Mouse (Mus musculus): Measurements from ENCODE around the gene Zbed4.
A peak's percentile ranks its signal among the peaks of the same experiment; 100 is the strongest.
"Not testable (repeated sequence)": the region's sequence is repeated elsewhere in the genome, so short reads cannot be mapped to it uniquely, and the experiment has no call there.

Gene Zbed4

DNA sequence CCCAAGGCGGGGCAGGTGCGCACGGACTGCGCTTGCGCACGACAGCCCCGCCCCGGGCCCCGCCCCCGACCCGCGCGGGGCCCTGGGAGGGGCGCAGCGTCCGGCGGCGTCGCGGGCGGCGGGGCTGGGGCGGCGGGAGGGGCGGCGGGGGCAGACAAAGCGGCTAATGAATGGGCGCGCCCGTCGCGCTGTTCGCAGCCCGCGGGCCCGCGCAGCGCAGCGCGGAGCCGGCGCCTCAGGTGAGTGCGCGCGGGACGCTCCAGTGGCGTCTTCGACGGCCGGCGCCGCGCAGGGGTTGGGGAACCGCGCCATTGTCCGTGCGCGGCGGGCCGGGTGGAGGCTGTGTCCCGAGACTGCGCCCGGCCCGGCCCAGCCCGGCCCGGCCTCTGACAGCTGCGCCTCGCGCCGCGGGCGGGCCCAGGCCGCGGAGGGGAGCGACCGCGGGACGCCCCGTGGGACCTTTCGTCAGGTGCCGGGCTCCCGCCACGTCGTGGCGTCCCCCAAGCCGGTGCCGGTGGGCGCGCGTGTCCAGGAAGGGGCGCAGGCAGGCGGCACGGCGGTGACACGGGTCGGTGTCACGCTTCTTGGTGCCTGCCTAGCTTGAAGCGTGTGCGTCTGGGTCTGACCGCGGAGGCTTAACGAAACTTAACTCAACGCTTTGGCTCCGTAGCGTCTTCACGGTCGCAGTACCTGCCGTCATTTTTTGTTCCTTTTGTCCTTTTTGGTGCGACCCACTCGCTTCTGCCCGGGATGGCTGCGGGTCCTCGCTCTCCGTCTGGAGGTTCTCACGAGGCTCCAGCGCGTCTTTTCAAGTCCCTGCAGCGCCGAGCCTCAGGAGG lies at the start of gene Zbed4:
Gene Zbed4 (plus strand): TSS at position 97 of the 839 bp plus-strand sequence.
- peak; percentile 45 for DNase-seq (ENCODE audit: low spot score)

DNA sequence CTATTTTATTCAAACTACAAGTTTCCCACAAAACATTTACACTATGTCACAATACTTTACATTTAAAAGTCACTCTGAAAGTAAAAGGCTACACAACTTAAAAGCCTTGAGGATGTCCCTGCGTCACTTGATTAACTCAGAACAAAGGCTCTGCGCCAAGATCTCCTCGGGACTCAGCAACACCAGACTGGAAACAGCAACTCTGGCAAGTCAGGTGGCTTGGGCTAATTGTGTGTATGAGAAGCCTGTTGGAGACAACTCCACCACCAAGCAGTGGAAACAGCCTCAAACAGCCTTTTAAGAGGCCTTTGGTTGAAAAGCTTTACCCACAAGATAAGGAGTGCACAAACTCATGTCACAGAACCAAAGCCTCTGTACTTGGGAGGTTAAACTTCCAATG lies 49.0 kb upstream of the Zbed4 start:
- DNase-seq (ENCODE audit: low spot score): no peak

GRCm38 (mm10) chr15:88704284-88704683 lies 47.2 kb upstream of the Zbed4 start:
- no peak for DNase-seq (ENCODE audit: low spot score)

DNA sequence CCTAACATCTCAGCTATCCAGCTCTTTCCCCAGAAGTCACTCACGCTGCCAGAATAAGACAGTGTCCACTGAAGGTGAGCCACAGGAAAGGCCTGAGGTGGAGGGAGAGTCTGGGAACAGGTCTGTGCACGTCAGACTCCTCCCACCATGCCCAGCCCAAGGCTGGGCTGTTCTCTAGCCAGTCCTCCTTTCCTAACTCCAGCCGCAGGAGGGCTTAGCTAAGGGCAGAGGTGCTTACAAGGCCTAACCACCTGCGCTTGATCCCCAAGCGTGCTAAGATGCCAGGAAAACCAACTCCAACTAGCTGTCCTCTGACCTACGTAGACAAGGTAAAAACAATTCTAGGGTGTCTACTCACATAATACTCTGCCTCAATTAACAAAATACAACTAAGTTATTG lies 45.1 kb upstream of the Zbed4 start:
- no peak for DNase-seq (ENCODE audit: low spot score)

- DNase-seq (ENCODE audit: low spot score): not testable (repeated sequence)
Observed at GRCm38 (mm10) chr15:88706987-88707386, 44.5 kb upstream of the Zbed4 start.

DNA sequence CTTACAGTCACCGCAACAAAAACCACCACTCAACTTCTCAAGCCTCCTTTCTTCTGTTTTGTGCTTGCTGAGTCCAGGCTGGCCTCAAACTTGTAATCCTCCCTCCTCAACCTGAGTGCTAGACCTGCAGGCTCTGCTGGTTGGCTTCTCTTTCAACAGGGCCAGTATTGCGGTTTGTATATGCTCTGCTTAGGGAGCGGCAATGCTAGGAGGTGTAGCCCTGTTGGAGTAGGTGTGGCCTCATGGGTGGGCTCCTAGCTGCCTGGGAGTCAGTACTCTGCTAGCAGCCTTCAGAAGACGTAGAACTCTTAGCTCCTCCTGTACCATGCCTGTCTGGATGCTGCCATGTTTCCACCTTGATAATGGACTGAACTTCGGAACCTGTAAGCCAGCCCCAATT lies 43.3 kb upstream of the Zbed4 start:
- no peak for DNase-seq (ENCODE audit: low spot score)

GRCm38 (mm10) chr15:88708657-88709511 lies 42.6 kb upstream of the Zbed4 start:
- DNase-seq (ENCODE audit: low spot score): peak; percentile 68

GRCm38 (mm10) chr15:88709878-88710277 lies 41.6 kb upstream of the Zbed4 start:
- no peak for DNase-seq (ENCODE audit: low spot score)

- DNase-seq (ENCODE audit: low spot score): no peak
Observed at GRCm38 (mm10) chr15:88712501-88712900, 39.0 kb upstream of the Zbed4 start.

DNA sequence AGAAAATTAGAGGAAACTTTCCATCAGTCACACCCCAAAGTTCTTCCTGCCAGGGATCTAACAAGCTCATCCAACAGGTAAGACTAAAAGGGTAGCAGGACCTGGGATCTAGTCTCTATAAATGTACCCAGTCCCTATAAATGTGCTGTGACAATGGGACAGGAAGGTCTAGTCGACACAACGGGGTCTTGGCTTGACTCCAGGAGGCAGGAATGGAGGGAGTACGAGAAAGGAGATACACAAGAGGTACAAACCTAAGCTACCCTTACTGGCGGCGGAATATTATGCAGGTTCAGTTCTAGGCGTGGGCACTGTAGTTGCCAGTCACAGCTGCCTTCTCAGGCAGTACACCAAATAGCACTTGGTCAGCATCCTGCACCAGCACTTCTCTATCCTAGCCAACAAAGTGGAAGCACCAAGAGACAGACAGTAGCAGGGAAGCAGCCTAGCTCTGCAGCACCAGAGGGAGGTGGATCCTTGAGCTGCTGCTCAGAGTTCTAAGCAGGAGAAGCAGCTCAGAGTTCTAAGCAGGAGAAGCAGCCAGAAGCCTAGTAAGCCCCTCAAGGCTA lies 37.4 kb upstream of the Zbed4 start:
- DNase-seq (ENCODE audit: low spot score): no peak

- peak; percentile 33 for DNase-seq (ENCODE audit: low spot score)
Observed at GRCm38 (mm10) chr15:88716350-88716749, 35.1 kb upstream of the Zbed4 start.

DNA sequence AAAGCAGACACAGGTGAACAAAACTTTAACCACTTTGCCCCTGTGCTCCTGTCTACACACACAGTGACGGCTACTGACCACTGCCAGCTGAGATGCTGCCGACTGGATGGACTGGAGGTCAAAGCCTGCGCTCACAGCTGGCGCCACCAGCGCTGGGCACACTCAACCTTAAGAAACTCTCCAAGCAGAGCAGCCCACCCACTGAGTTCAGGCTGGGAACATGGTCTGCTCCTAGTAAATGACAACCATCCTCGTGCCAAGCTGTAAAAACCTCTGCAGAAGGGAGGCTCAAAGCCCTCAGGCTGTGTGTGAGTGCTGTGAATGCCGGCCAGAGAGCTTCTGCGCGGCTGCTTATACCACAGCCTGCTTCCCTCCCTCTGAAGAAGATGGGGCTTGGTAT lies 34.2 kb upstream of the Zbed4 start:
- no peak for DNase-seq (ENCODE audit: low spot score)

DNA sequence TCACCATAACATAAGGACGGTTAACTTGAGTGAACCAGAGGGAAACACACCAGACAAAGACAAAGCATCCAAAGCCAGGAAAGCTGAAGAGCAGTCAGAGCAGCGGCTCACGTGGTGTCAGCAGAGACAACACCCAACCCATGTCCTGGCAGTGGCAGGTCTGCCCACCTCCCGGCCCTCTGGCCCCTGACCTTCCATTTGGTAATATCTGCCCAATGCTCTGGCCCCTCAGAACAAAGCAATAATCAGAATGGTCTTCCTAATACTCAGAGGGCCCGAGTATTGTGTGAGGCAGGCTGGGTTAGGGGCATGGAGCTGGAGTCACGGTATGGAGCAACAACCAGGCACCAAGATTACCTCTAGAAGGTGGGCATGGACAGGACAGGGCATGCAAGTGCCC lies 28.3 kb upstream of the Zbed4 start:
- DNase-seq (ENCODE audit: low spot score): no peak

DNA sequence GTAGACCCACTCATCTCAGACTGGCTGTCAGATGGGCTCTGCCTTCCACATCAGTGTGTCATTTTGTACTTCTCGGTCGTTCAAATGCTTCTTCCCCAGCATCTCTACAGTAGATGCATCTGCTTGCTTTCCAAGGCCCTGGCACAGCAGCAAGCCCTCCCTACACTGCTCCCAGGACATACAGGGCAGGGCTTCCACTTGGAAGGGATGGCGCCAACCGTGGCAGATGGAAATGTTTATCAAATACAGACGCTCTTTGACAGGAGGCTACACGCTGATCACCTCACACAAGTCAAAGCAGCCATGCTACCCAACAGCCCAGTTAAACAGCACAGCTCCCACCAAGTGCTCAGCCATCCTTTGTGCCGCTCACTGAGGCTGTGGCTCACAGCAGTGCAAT lies 27.1 kb upstream of the Zbed4 start:
- no peak for DNase-seq (ENCODE audit: low spot score)

DNA sequence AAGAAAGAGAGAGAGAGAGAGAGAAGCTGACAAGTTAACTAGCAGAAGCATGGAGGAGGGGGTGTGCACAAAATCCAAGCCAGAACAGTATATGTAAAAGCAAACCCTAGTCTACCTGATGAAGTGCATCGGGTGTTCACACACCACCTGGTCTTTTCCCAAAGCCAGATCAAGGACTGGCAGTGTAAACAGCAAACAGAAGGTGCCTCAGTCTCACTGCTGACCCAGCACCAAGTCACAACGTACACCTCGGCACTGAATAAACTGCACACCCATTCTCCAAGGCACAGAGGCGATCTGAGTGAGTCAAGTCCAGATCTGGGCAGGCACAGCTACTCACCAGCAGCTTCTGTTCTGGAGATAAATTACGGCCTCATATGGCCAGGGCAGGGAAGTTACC lies 26.4 kb upstream of the Zbed4 start:
- DNase-seq (ENCODE audit: low spot score): no peak

DNA sequence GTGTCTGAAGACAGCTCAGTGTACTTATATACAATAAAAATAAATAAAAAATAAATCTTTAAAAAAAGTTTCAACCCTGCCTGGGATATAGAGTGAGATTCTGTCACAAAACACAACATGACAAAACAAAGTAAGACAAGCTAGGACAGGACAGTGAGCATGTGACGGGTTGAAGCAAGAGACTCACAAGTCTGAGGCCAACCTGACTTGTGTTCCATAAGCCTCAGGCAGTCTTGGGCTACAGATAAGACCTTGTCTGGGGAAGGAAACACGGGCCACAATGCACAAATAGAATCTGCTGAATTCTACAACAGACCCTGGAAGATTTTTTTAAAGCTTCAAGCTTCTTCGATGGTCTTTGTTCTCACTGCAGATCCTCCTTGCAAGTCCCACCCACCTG lies 24.3 kb upstream of the Zbed4 start:
- no peak for DNase-seq (ENCODE audit: low spot score)

- DNase-seq (ENCODE audit: low spot score): no peak
Observed at GRCm38 (mm10) chr15:88730717-88731116, 20.7 kb upstream of the Zbed4 start.

GRCm38 (mm10) chr15:88732405-88733020 lies 18.9 kb upstream of the Zbed4 start:
- DNase-seq (ENCODE audit: low spot score): no peak

- peak; percentile 63 for DNase-seq (ENCODE audit: low spot score)
Observed at GRCm38 (mm10) chr15:88733041-88733751, 18.3 kb upstream of the Zbed4 start.

DNA sequence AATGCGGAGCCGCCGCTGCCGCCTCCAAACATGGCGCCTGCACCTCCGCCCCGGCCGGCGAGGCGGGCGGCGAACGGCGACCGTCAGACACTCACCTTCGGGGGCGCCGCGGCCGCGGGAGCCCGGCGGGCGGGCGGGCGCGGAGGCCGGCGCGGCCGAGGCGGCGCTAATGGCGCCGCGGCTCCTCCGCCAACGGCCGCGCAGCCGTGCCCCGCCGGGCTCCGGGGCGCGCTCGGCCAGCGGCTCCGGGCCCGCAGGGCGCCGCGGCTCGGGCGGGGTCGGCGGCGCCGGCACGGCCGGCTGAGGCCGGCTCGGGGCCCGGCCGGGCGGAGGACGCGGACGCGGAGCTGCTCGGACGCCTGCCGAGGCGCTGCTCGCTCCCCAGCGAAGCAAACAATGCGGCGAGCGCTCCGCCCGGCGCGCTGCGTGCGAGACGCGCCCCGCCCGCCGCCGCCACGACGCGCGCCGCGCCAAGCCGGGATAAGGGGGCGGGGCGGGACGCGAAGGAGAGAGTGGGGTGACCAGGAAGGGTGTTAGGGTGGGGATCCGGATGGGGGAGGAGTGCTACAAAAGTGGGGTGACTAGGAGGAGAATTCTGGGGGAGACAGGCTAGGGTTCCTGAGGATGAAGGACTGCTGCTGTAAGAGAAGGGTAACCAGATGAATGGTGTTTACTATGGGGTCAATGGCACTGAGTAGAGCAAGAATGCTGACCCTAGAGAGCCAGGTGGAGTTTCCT lies 17.5 kb upstream of the Zbed4 start, which contains the start of gene Brd1:
Gene Brd1 (minus strand): TSS at position 400 of the 738 bp plus-strand sequence.
- peak; percentile 69 for DNase-seq (ENCODE audit: low spot score)

DNA sequence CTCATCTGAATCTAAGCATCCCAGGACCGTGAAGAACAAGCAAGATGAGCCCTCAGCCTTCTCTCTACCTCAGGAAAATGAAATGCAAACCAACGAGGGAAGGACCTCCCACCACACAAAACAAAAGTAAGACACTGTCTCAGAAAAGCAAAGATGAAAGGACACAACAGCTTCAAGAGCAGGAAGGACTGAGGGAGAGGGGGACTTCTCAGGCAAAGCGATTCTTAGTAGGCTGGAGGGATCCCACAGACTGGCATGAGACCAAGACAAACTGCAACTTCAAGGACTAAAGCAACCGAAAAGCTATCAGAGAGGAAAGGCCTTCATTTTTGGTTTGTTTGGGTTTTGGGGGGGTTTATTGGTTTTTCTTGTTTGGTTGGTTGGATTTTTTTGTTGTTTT lies 15.3 kb upstream of the Zbed4 start:
- no peak for DNase-seq (ENCODE audit: low spot score)

Data from adipocyte (in vitro differentiated cells).